Mouse (Mus musculus): ENCODE measurements at regions not wholly inside any gene's neighbourhood (a gene's known extent, or its start where the extent isn't known, plus 50 kb on each side); places are given as distances from the start of the nearest gene placed in this dataset.

GRCm38 (mm10) chr15:62460026-62460607, 1384.9 kb downstream of the Gsdmc2 start:
- TF ChIP-seq CTCF (IDR thresholded peaks at IDR 0.05; ENCODE audit: low read depth, low read length) = no peak
- no peak for TF ChIP-seq POLR2A (IDR thresholded peaks at IDR 0.05; ENCODE audit: insufficient read depth, low read length)
- TF ChIP-seq EP300 (IDR thresholded peaks at IDR 0.05; ENCODE audit: insufficient read depth, low read depth, low read length) = no peak
